Mouse (Mus musculus) cerebellum, postnatal 25 days (tissue): ENCODE data around the gene Chst13.

ENCODE experiments used
- DNase-seq, 2 experiments: peaks; one replicate each; pipeline ENCODE4 v3.0.0; 2021; ENCODE audit warnings: mixed read lengths in 2 of 2

Chst13 gene

GRCm38 (mm10) chr6:90319475-90320191, 5.4 kb downstream of the Chst13 start:
- no peak for DNase-seq

- DNase-seq = no peak
Measured at GRCm38 (mm10) chr6:90319019-90319418, 6.0 kb downstream of the Chst13 start.

- DNase-seq = no peak
Measured at GRCm38 (mm10) chr6:90317510-90318258, 7.3 kb downstream of the Chst13 start.

GRCm38 (mm10) chr6:90315961-90316360, 9.0 kb downstream of the Chst13 start:
- DNase-seq = no peak

GRCm38 (mm10) chr6:90308839-90309778, 15.9 kb downstream of the Chst13 start:
- no peak for DNase-seq

GRCm38 (mm10) chr6:90306315-90306975, 18.5 kb downstream of the Chst13 start:
- DNase-seq = no peak

GRCm38 (mm10) chr6:90300919-90301318, 24.1 kb downstream of the Chst13 start, which contains the start of gene BC048671:
BC048671 (plus strand) TSS chr6:90301219.
- no peak for DNase-seq

GRCm38 (mm10) chr6:90288265-90288664, 36.7 kb downstream of the Chst13 start:
- peak in 1 of 2 experiments; percentile 15 for DNase-seq
